Mouse (Mus musculus) heart, adult 2 months (tissue): ENCODE measurements around the gene Prkag1.

Experiments used
- EP300 ChIP-seq: fragments of 200-500 bp; IDR thresholded peaks from 2 replicates; pipeline ENCODE4 v1.6.1; 2011; ENCODE audit warnings: low read depth, low read length, control low read depth; ENCODE audit not compliant: insufficient read depth
- POLR2A ChIP-seq: fragments of 200-500 bp; IDR thresholded peaks from 2 replicates; pipeline ENCODE4 v1.6.1; 2011; ENCODE audit warnings: mild to moderate bottlenecking, low read depth, low read length, control low read depth; ENCODE audit not compliant: insufficient read depth

DNA sequence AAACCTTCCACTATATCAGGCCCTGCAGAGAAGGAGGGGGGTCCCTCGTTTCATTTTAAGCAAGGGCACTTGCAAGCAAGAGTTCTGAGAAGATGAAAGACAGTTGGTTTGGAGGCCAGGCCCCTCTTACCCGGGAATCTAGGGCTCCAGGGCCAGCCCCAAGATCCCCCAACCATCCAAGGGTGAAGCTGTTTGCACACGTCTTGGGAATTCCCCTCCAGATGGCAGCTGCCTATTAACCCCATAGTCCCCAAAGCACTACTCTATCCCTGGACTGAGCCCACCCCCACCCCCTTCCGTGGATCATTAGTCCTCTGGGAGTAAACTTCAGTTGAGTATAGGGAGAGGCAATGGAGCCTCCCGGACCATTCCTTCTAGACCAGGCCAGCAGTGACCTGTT is 55.8 kb downstream of the Prkag1 start:
- TF ChIP-seq EP300 (no peak), POLR2A (no peak)
